Comparison of ENCODE assay signal across 8 mouse cellular contexts in the genomic region with DNA sequence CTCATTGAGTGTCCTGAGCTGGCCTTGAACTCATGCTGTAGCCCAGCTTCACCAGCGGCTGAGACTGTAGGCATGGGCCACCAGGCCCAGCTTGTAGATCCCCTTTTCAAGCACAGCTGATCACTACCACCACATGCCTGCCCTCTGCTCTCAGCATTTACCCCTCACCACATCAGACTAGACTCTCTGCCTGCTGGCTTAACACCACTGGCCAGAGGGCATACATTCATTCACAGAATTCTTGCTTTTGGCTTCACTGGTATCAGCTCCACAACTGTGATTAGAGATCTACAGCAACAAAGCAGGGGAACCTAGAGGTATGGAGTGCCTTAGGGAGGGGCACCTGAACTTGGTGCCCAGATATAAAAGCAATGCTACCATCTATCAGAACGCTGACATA. TPM values are rescaled to one million over a fixed set of nuclear protein-coding genes. Genes with fewer than 3 reads are reported as not detected.
DNase-seq lines count a peak whose midpoint lies in the region; ATAC-seq and TF ChIP-seq lines count a peak whose summit lies in the region.

No protein-coding gene starts in this region.

- ATAC-seq in erythroblast, adult 5-6 weeks (replicated peaks; ENCODE audit: low FRiP score, poor library complexity, severe bottlenecking): no peak
- no peak for ATAC-seq in liver, embryonic 12.5 days
- ATAC-seq in stomach, embryonic 16.5 days (ENCODE audit: insufficient read depth, low FRiP score): no peak
- no peak for ATAC-seq in inflammation-experienced regulatory T-cells, adult 6 months

- no peak overlapping the region for H3K9ac ChIP-seq in liver, embryonic 12.5 days
- 0 out of 2 replicates have a peak overlapping the region, but pooled peaks have one; percentile 2 for H3K9ac ChIP-seq in stomach, embryonic 16.5 days (ENCODE audit: low read length)

- H3K4me1 ChIP-seq in erythroblast, embryonic 14.5 days (ENCODE audit: control insufficient read depth): peaks cover 65% of the 10 kb centered on the region
- peaks cover 29% of the 10 kb centered on the region for H3K4me1 ChIP-seq in spleen, adult 2 months (ENCODE audit: control insufficient read depth, insufficient read depth, insufficient read length)
- peaks cover 59% of the 10 kb centered on the region for H3K4me1 ChIP-seq in liver, embryonic 12.5 days
- H3K4me1 ChIP-seq in stomach, embryonic 16.5 days (ENCODE audit: control insufficient read depth, insufficient read depth, low read length): peaks cover 8% of the 10 kb centered on the region

- H3K9me3 ChIP-seq in erythroblast, embryonic 14.5 days (ENCODE audit: control insufficient read depth, low read length): peaks cover 4% of the 10 kb centered on the region
- H3K9me3 ChIP-seq in liver, embryonic 12.5 days (replicated peaks): no peaks in the 10 kb centered on the region
- no peaks in the 10 kb centered on the region for H3K9me3 ChIP-seq in stomach, embryonic 16.5 days (replicated peaks; ENCODE audit: control insufficient read depth, low read length)

- H3K36me3 ChIP-seq in erythroblast, embryonic 14.5 days (ENCODE audit: control insufficient read depth): peaks cover 39% of the 10 kb centered on the region
- peaks cover 11% of the 10 kb centered on the region for H3K36me3 ChIP-seq in spleen, adult 2 months (ENCODE audit: control insufficient read depth, insufficient read depth, low read length)
- H3K36me3 ChIP-seq in liver, embryonic 12.5 days: peaks cover 30% of the 10 kb centered on the region
- H3K36me3 ChIP-seq in stomach, embryonic 16.5 days (ENCODE audit: control insufficient read depth, insufficient read depth, low read length): peaks cover 4% of the 10 kb centered on the region; the same call in 1 of the 2 replicates

- H3K4me3 ChIP-seq in erythroblast, embryonic 14.5 days (replicated peaks): peak overlapping the region; percentile 74
- peak overlapping the region; percentile 8 for H3K4me3 ChIP-seq in spleen, adult 2 months (ENCODE audit: extremely low read depth, insufficient read depth, insufficient read length)
- peak overlapping the region; percentile 51; the same call in 1 of the 2 replicates for H3K4me3 ChIP-seq in liver, embryonic 12.5 days
- peak overlapping the region; percentile 55 for H3K4me3 ChIP-seq in stomach, embryonic 16.5 days (replicated peaks; ENCODE audit: low read length)

- TF ChIP-seq CTCF in spleen, adult 2 months (IDR thresholded peaks at IDR 0.05; ENCODE audit: extremely low read depth, insufficient read depth, insufficient read length, insufficient replicate concordance): no peak

- 62% methylated on average over 2 of the region's 2 CpGs for WGBS in spleen, adult 2 months
- WGBS in liver, embryonic 12.5 days (ENCODE audit: insufficient replicate concordance): 85% methylated on average over 2 of the region's 2 CpGs
- 97% methylated on average over 2 of the region's 2 CpGs for WGBS in stomach, embryonic 16.5 days

- H3K27me3 ChIP-seq in erythroblast, embryonic 14.5 days (ENCODE audit: control insufficient read depth): no peaks in the 10 kb centered on the region
- no peaks in the 10 kb centered on the region for H3K27me3 ChIP-seq in spleen, adult 2 months (ENCODE audit: control insufficient read depth, insufficient read depth, low read length)
- H3K27me3 ChIP-seq in liver, embryonic 12.5 days (replicated peaks): no peaks in the 10 kb centered on the region
- H3K27me3 ChIP-seq in stomach, embryonic 16.5 days (ENCODE audit: control insufficient read depth, insufficient read depth, low read length): no peaks in the 10 kb centered on the region

- H3K27ac ChIP-seq in spleen, adult 2 months (ENCODE audit: insufficient read depth, low read length): peak overlapping the region; percentile 99
- 0 out of 2 replicates have a peak overlapping the region, but pooled peaks have one; percentile 14 for H3K27ac ChIP-seq in liver, embryonic 12.5 days
- no peak overlapping the region for H3K27ac ChIP-seq in stomach, embryonic 16.5 days (ENCODE audit: low read length)

- DNase-seq in spleen, adult 2 months (ENCODE audit: low read depth in 1 of 2, low spot score in 2 of 2): peak in 1 of 2 experiments; percentile 4
- DNase-seq in spleen, postnatal 10 days (ENCODE audit: low spot score in 2 of 2): no peak
- DNase-seq in spleen, postnatal 36 days (ENCODE audit: low spot score in 2 of 2): no peak

- H3K4me2 ChIP-seq in liver, embryonic 12.5 days: peak overlapping the region; percentile 70
- H3K4me2 ChIP-seq in stomach, embryonic 16.5 days (ENCODE audit: low read depth, low read length): peak overlapping the region; percentile 48

- no peak for TF ChIP-seq POLR2A in spleen, adult 2 months (IDR thresholded peaks at IDR 0.05; ENCODE audit: low read depth, low read length)

RNA-seq across cellular contexts. Expression of a gene that starts 5.2 kb away (rescaled TPM):
- polyA plus RNA-seq in erythroblast, embryonic 14.5 days (2012): 23.9 and 25.1 TPM in 2 replicates
- total RNA-seq in erythroblast, adult 5-6 weeks (2015; ENCODE audit: low replicate concordance): 35.7 and 52.1 TPM in 2 replicates
- total RNA-seq in erythroblast, adult 5-6 weeks (2017; ENCODE audit: low replicate concordance): 20.9 and 49.9 TPM in 2 replicates
- polyA plus RNA-seq in spleen, adult 2 months (2012; rRNA removed): 85.3 and 99.6 TPM in 2 replicates
- polyA plus RNA-seq in liver, embryonic 12.5 days (2016; fragmentation: Nextera tagmentation; extraction: Ambion mirVana): 42.0 and 43.6 TPM in 2 replicates
- polyA plus RNA-seq in stomach, embryonic 16.5 days (2015; fragmentation: Nextera tagmentation; extraction: Ambion mirVana): 86.9 and 90.8 TPM in 2 replicates
- polyA plus RNA-seq in inflammation-experienced regulatory T-cells, adult 6 months (2017; shearing (Covaris generic)): 100 to 1,000 TPM; 171 to 228 (median 197) TPM

RNA-seq across cellular contexts. Expression of a gene that starts 19.1 kb away (rescaled TPM):
- 0.01 TPM in 1 of 2 replicates, not detected in the other for polyA plus RNA-seq in erythroblast, embryonic 14.5 days (2012)
- total RNA-seq in erythroblast, adult 5-6 weeks (2015; ENCODE audit: low replicate concordance): not detected in 2 replicates
- not detected in 2 replicates for total RNA-seq in erythroblast, adult 5-6 weeks (2017; ENCODE audit: low replicate concordance)
- 0.09 and 0.11 TPM in 2 replicates for polyA plus RNA-seq in spleen, adult 2 months (2012; rRNA removed)
- polyA plus RNA-seq in liver, embryonic 12.5 days (2016; fragmentation: Nextera tagmentation; extraction: Ambion mirVana): not detected in 2 replicates
- not detected in 2 replicates for polyA plus RNA-seq in stomach, embryonic 16.5 days (2015; fragmentation: Nextera tagmentation; extraction: Ambion mirVana)
- under 1 TPM in 1 of 3 experiments, not detected in 2; 0.22 TPM for polyA plus RNA-seq in inflammation-experienced regulatory T-cells, adult 6 months (2017; shearing (Covaris generic))

RNA-seq across cellular contexts. Expression of a gene that starts 20.7 kb away (rescaled TPM):
- 0.66 and 0.94 TPM in 2 replicates for polyA plus RNA-seq in erythroblast, embryonic 14.5 days (2012)
- 20.1 and 32.7 TPM in 2 replicates for total RNA-seq in erythroblast, adult 5-6 weeks (2015; ENCODE audit: low replicate concordance)
- 17.0 and 19.7 TPM in 2 replicates for total RNA-seq in erythroblast, adult 5-6 weeks (2017; ENCODE audit: low replicate concordance)
- 358 and 415 TPM in 2 replicates for polyA plus RNA-seq in spleen, adult 2 months (2012; rRNA removed)
- polyA plus RNA-seq in liver, embryonic 12.5 days (2016; fragmentation: Nextera tagmentation; extraction: Ambion mirVana): 4.8 and 5.0 TPM in 2 replicates
- 13.8 and 14.9 TPM in 2 replicates for polyA plus RNA-seq in stomach, embryonic 16.5 days (2015; fragmentation: Nextera tagmentation; extraction: Ambion mirVana)
- polyA plus RNA-seq in inflammation-experienced regulatory T-cells, adult 6 months (2017; shearing (Covaris generic)): 100 to 1,000 TPM in 1 of 3 experiments, 10 to 100 TPM in 2; 80.6 to 147 (median 88.8) TPM

RNA-seq across cellular contexts. Expression of a gene that starts 23.3 kb away (rescaled TPM):
- polyA plus RNA-seq in erythroblast, embryonic 14.5 days (2012): 0.05 TPM in 2 replicates
- total RNA-seq in erythroblast, adult 5-6 weeks (2015; ENCODE audit: low replicate concordance): not detected in 2 replicates
- 0.43 TPM in 1 of 2 replicates, not detected in the other for total RNA-seq in erythroblast, adult 5-6 weeks (2017; ENCODE audit: low replicate concordance)
- polyA plus RNA-seq in spleen, adult 2 months (2012; rRNA removed): 1.9 and 2.2 TPM in 2 replicates
- 0.06 and 0.07 TPM in 2 replicates for polyA plus RNA-seq in liver, embryonic 12.5 days (2016; fragmentation: Nextera tagmentation; extraction: Ambion mirVana)
- 0.12 TPM in 1 of 2 replicates, not detected in the other for polyA plus RNA-seq in stomach, embryonic 16.5 days (2015; fragmentation: Nextera tagmentation; extraction: Ambion mirVana)
- polyA plus RNA-seq in inflammation-experienced regulatory T-cells, adult 6 months (2017; shearing (Covaris generic)): 1 to 10 TPM in 1 of 3 experiments, under 1 TPM in 2; 0.91 to 1.1 (median 0.97) TPM

RNA-seq across cellular contexts. Expression of a gene that starts 23.5 kb away (rescaled TPM):
- polyA plus RNA-seq in erythroblast, embryonic 14.5 days (2012): 11.2 and 12.1 TPM in 2 replicates
- total RNA-seq in erythroblast, adult 5-6 weeks (2015; ENCODE audit: low replicate concordance): 51.9 and 92.4 TPM in 2 replicates
- total RNA-seq in erythroblast, adult 5-6 weeks (2017; ENCODE audit: low replicate concordance): 11.8 and 18.7 TPM in 2 replicates
- polyA plus RNA-seq in spleen, adult 2 months (2012; rRNA removed): 247 and 334 TPM in 2 replicates
- 93.2 and 101 TPM in 2 replicates for polyA plus RNA-seq in liver, embryonic 12.5 days (2016; fragmentation: Nextera tagmentation; extraction: Ambion mirVana)
- 115 and 128 TPM in 2 replicates for polyA plus RNA-seq in stomach, embryonic 16.5 days (2015; fragmentation: Nextera tagmentation; extraction: Ambion mirVana)
- polyA plus RNA-seq in inflammation-experienced regulatory T-cells, adult 6 months (2017; shearing (Covaris generic)): 100 to 1,000 TPM; 329 to 406 (median 406) TPM

Comparison
In these comparisons a context has a peak if more than half of its experiments do, and no peak if none do; other contexts are left out.
1. H3K4me3 ChIP-seq: peak in every context shown above with its lines; median percentile 74 in erythroblast, embryonic 14.5 days; 55 in stomach, embryonic 16.5 days; 51 in liver, embryonic 12.5 days; 8 in spleen, adult 2 months.